Mouse (Mus musculus) adrenal gland, postnatal 4 days (tissue): ENCODE results near the gene Mmp27. TPM values are rescaled to one million over a fixed set of nuclear protein-coding genes. Genes with fewer than 3 reads are reported as not detected.

Source experiments
- DNase-seq, 2 experiments: peaks; one replicate each; pipeline ENCODE4 v3.0.0; 2021 to 2022; ENCODE audit warnings: low spot score in 2 of 2, mixed read lengths in 2 of 2
- total RNA-seq, 2 experiments: library from RNA; stranded (reverse); gene quantifications; 2 replicates each; pipeline ENCODE4 v1.2.3; 2021

Mmp27 gene
- total RNA-seq, 2 experiments from 2014 or later = 0.17 TPM; not detected in 1

DNA sequence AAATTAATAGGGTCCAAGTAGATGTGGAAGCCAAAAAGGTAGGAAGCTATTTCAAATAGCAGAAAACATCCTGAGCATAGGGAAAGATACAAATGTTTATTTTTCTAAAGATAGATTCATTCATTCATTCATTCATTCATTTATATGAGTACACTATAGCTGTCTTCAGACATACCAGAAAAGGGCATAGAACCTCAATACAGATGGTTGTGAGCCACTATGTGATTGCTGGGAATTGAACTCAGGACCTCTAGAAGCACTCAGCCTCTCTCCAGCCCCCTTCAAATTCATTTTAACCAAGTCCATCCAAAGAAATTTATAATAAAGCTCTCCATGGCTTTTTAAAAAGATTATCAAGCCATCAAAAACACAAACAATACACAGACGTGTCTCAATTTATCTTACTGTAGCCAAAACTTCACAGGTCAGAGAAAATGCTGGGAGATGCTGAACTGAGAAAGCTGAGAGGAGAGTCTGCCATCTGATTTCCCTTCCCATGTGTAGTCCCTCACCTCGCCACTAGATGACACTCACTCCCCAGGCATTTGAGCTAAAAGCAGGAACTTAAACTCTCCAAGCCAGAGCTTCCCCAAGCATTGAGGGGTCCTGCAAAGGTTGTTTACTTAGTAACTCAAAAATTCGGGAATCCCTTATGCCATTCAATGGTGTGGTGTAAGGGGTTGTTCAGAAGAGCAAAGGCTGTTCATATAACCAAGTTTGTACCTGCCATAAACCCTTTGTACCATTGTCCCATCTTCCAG lies 32.0 kb downstream of the Mmp27 start:
- peak; percentile 12 to 51 for DNase-seq

DNA sequence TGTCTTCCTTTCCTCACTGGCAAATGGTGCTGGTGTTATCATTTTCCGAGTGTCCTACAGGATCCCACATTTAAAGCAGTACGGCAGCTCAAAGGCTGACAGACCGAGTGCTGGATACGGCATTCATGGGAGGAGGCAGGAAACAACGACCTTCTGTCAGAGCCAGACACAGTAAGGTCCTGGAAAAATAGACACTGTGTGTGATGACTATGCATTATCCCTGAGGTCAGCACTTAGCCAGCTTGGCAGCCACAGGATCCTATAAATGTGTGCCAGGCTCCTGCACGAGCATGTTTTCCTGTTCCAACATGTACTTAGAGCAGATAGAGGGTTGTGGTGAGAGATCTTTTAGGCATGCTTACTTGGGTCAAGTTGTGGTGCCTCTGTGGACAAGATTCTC lies 32.8 kb downstream of the Mmp27 start:
- no peak for DNase-seq

DNA sequence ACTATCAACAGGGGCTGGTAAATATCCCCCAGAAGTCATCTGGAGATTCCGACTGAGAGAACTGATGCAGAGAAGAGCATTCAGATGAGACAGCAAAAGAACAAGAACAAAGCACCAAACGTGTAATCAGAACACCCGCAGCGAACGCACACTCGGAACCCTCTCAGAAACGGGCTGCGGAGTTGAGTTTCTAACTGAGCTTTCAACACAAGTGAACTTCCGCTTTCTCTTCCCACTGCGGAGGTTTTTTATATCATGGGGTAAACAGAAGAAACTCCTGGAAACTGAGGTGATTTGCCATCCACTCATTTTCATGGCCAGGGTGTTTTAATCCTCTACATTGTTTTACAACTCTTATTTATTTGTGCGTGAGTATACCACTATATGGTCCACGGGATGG lies 34.4 kb downstream of the Mmp27 start:
- no peak for DNase-seq

DNA sequence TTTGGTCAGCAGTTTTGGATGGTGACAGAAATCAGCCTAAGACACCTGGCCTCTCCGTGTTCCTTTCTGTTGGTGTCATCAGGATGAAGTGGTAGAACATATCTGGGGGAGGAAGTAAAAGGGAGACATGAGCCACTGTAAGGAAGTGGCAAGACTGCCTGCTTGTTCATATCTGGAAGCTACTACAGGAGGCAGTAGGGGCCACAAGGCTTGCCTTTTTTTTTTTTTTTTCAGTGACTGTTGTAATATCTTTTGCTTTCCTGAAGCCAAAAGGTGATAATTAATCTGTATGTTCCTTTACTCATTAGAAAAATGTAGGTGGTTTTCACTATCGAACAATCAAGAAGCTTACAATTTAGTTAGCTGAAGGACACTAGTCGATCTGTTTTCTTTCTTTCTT lies 51.4 kb downstream of the Mmp27 start:
- no peak for DNase-seq

DNA sequence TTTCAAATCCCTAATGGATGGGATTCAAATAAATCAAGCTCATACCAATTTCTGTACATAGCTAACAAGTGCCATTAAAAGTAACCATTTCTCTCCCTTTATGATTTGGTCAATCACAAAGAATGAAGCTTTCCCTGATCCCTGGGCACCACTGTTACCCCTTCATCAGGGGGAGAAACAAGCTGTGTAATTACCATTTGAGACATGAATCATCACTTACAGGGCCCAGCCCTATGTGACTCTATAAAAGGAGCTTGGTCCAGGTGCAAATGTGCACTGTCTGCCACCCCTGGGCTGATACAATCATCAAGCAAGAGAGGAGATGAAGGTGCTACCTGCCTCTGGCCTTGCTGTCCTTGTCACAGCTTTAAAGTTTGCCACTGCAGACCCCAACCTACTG lies 56.7 kb downstream of the Mmp27 start, which contains the start of gene Mmp20:
TSS of gene Mmp20 (plus strand) at position 301 of the 400 bp plus-strand sequence.
- DNase-seq = no peak

Other genes with a start within 250 kb of the Mmp27 start
- under 1 TPM in 1 of 2 experiments, not detected in 1; 0.76 TPM for gene Mmp12, start 227.0 kb upstream of the Mmp27 start, total RNA-seq
- not detected for gene Mmp1b, start 183.3 kb upstream of the Mmp27 start, total RNA-seq
- not detected for gene Mmp3, start 125.6 kb upstream of the Mmp27 start, total RNA-seq
- not detected for gene Mmp10, start 69.0 kb upstream of the Mmp27 start, total RNA-seq
- gene Mmp8, start 12.9 kb upstream of the Mmp27 start, total RNA-seq = 1 to 10 TPM in 1 of 2 experiments, under 1 TPM in 1; 0.81 to 2.9 TPM
- gene Mmp20, start 56.8 kb downstream of the Mmp27 start, total RNA-seq = not detected
- gene Mmp7, start 120.7 kb downstream of the Mmp27 start, total RNA-seq = not detected
- gene Tmem123, start 192.6 kb downstream of the Mmp27 start, total RNA-seq = 100 to 1,000 TPM in 1 of 2 experiments, 10 to 100 TPM in 1; 94.1 to 102 TPM